Mouse (Mus musculus): Measurements from ENCODE around the gene Eogt.

DNA sequence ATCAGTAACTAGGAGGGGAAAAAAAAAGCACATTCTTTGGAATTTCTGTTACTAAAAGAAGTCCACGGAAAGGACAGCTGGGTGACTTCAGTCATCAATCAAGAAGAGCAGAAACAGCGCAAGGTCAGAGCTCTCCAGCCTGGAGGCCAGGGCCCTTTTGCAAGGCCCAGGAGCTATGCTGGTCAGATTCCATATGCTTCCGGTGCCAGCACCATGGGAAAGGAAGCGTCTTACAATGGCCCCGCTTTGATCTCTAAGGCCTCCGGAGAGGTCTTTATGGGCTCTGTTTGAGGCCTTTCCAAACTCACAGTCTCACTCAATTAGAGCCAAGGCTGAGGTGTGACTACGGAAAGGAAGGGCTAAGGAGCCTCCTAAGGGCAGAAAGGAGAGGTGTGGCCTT lies 4.6 kb downstream of the Eogt start:
- TF ChIP-seq CTCF (IDR thresholded peaks at IDR 0.05; ENCODE audit: extremely low read depth, insufficient read depth, low read length) (no peak), POLR2A (IDR thresholded peaks at IDR 0.05; ENCODE audit: extremely low read depth, insufficient read depth, low read length) (no peak)

Measured in cortical plate, adult 2 months (tissue).